Mouse (Mus musculus) kidney, adult 2 months (tissue): ENCODE measurements around the gene Mrps36.

Experiments
- CTCF ChIP-seq: fragments of 200-500 bp; conservative IDR thresholded peaks from 2 replicates; pipeline ENCODE4 v1.5.1; 2011; ENCODE audit warnings: low read depth, mild to moderate bottlenecking, control low read depth, low read length, moderate library complexity, mixed read lengths; ENCODE audit not compliant: insufficient read depth, insufficient read length
- POLR2A ChIP-seq: fragments of 200-500 bp; IDR thresholded peaks from one replicate; pipeline ENCODE4 v1.6.1; 2011; ENCODE audit warnings: low read depth, low read length, control low read depth

DNA sequence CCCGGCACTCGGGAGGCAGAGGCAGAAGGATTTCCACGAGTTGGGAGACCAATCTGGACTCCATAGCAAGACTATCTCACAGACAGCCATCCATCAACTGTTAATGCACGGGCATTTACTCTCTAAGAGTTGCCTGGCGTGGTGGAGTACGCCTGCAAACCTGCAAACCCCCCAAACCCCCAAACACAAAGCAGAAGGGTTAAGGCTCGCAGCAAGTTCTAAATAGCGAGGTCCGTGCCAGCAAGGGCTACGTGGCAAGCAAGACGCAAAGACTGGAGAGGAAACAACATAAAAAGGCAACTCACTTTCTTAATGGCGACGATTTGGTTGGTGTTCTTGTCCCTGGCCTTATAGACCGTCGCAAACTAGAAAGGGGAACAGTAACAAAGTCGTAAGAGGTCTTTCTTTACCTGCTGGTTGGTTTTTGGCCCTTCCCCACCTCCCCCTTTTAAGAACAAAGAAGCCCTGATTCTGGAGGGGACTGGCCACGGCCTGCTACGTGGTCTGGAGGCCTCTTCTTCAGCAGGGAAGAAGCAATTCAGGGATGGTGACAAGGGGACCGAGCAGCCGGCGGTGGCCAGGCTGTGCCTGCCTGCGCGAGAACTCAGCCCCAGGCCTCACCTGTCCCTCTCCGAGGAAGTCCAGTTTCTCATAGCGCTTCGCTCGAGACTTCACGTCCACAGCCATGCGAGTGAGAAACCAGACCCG lies 14.2 kb downstream of the Mrps36 start:
- TF ChIP-seq CTCF (no peak), POLR2A (no peak)
